Mouse (Mus musculus) MEL (cell line): ENCODE data around the gene Adamtsl1. TPM values are rescaled to one million over a fixed set of nuclear protein-coding genes. Genes with fewer than 3 reads are reported as not detected.

Source experiments
- DNase-seq: peaks from one replicate; pipeline ENCODE4 v3.0.0; 2011; ENCODE audit warnings: low read depth, low spot score
- H3K27ac ChIP-seq: 2 replicates; pipeline ENCODE4 v1.5.1; 2012; ENCODE audit warnings: low read depth, mild to moderate bottlenecking, control low read depth, low read length, moderate library complexity; ENCODE audit not compliant: control insufficient read depth
- H3K27me3 ChIP-seq, 2 experiments: fragments of 150-350 bp in 1 of 2; sonication (generic) in 1 of 2; 2 replicates each; pipeline ENCODE4 v1.6.1; 2012; ENCODE audit warnings: low read length in 2 of 2, mild to moderate bottlenecking in 2 of 2, improper control_type of control experiment in 1 of 2, moderate library complexity in 1 of 2; ENCODE audit not compliant: insufficient read depth in 2 of 2, control insufficient read depth in 1 of 2
- H3K36me3 ChIP-seq, 2 experiments: 2 replicates each; pipeline ENCODE4 v1.6.1; 2012 to 2014; ENCODE audit warnings: low read length in 2 of 2, improper control_type of control experiment in 1 of 2, inconsistent platforms in 1 of 2, mild to moderate bottlenecking in 1 of 2; ENCODE audit not compliant: insufficient read depth in 2 of 2, control insufficient read depth in 1 of 2
- H3K4me1 ChIP-seq, 2 experiments: fragments of 150-350 bp in 1 of 2; sonication (generic) in 1 of 2; 2 replicates each; pipeline ENCODE4 v1.6.1; 2012; ENCODE audit warnings: low read length in 2 of 2, improper control_type of control experiment in 1 of 2, mild to moderate bottlenecking in 1 of 2; ENCODE audit not compliant: insufficient read depth in 2 of 2, control insufficient read depth in 1 of 2
- H3K4me3 ChIP-seq, 2 experiments: fragments of 150-350 bp in 1 of 2; sonication (generic) in 1 of 2; 2 replicates each; pipeline ENCODE4 v1.5.1; 2012; ENCODE audit warnings: low read depth in 2 of 2, low read length in 2 of 2, mild to moderate bottlenecking in 2 of 2, moderate library complexity in 2 of 2, control low read depth in 1 of 2, improper control_type of control experiment in 1 of 2; ENCODE audit not compliant: control insufficient read depth in 1 of 2, insufficient read depth in 1 of 2
- H3K79me2 ChIP-seq: 2 replicates; pipeline ENCODE4 v1.6.1; 2012; ENCODE audit warnings: mild to moderate bottlenecking, low read length, moderate library complexity; ENCODE audit not compliant: control insufficient read depth, poor library complexity, insufficient read depth
- H3K9ac ChIP-seq: 2 replicates; pipeline ENCODE4 v1.6.1; 2012; ENCODE audit warnings: low read depth, mild to moderate bottlenecking, control low read depth, low read length, moderate library complexity; ENCODE audit not compliant: control insufficient read depth, poor library complexity, severe bottlenecking
- H3K9me3 ChIP-seq: fragments of 150-350 bp; sonication (generic); replicated peaks from 2 replicates; pipeline ENCODE4 v1.6.1; 2012; ENCODE audit warnings: mild to moderate bottlenecking, low read length, improper control_type of control experiment, moderate library complexity; ENCODE audit not compliant: insufficient read depth
- BHLHE40 ChIP-seq: IDR thresholded peaks from 2 replicates; pipeline ENCODE4 v1.6.1; 2012; ENCODE audit warnings: low read depth, mild to moderate bottlenecking, inconsistent platforms, low read length, improper control_type of control experiment, borderline replicate concordance
- CHD1 ChIP-seq: IDR thresholded peaks from 2 replicates; pipeline ENCODE4 v1.6.1; 2012; ENCODE audit warnings: low read depth, mild to moderate bottlenecking, inconsistent platforms, low read length, improper control_type of control experiment
- CTCF ChIP-seq, 3 experiments: IDR thresholded peaks in 2 of 3; conservative IDR thresholded peaks in 1 of 3; 2 replicates each; pipeline ENCODE4 v1.5.1; 2011 to 2012; ENCODE audit warnings: low read length in 3 of 3, low read depth in 2 of 3, mild to moderate bottlenecking in 2 of 3, improper control_type of control experiment in 1 of 3, inconsistent platforms in 1 of 3, mixed read lengths in 1 of 3, moderate library complexity in 1 of 3; ENCODE audit not compliant: control insufficient read depth in 1 of 3, insufficient read depth in 1 of 3, poor library complexity in 1 of 3, severe bottlenecking in 1 of 3
- E2F4 ChIP-seq: IDR thresholded peaks from 2 replicates; pipeline ENCODE4 v1.6.1; 2011; ENCODE audit warnings: low read depth, low read length, improper control_type of control experiment, borderline replicate concordance
- ELF1 ChIP-seq: IDR thresholded peaks from 2 replicates; pipeline ENCODE4 v1.6.1; 2014; ENCODE audit warnings: low read depth, mild to moderate bottlenecking, inconsistent platforms, low read length, improper control_type of control experiment, moderate library complexity
- EP300 ChIP-seq, 2 experiments: IDR thresholded peaks; 2 replicates each; pipeline ENCODE4 v1.6.1; 2011; ENCODE audit warnings: improper control_type of control experiment in 2 of 2, low read length in 2 of 2, low read depth in 1 of 2, mild to moderate bottlenecking in 1 of 2
- ETS1 ChIP-seq: IDR thresholded peaks from 2 replicates; pipeline ENCODE4 v1.6.1; 2012; ENCODE audit warnings: low read depth, mild to moderate bottlenecking, inconsistent platforms, low read length, improper control_type of control experiment, moderate library complexity
- GATA1 ChIP-seq: IDR thresholded peaks from 2 replicates; pipeline ENCODE4 v1.6.1; 2011; ENCODE audit warnings: low read depth, low read length, improper control_type of control experiment
- HCFC1 ChIP-seq: IDR thresholded peaks from 2 replicates; pipeline ENCODE4 v1.6.1; 2012; ENCODE audit warnings: low read depth, mild to moderate bottlenecking, inconsistent platforms, low read length, improper control_type of control experiment, moderate library complexity
- JUND ChIP-seq: IDR thresholded peaks from 2 replicates; pipeline ENCODE4 v1.6.1; 2011; ENCODE audit warnings: low read depth, mild to moderate bottlenecking, improper control_type of control experiment, low read length
- KAT2A ChIP-seq: conservative IDR thresholded peaks from 2 replicates; pipeline ENCODE4 v1.6.1; 2012; ENCODE audit warnings: low read depth, low read length, improper control_type of control experiment, inconsistent platforms
- MAFK ChIP-seq: IDR thresholded peaks from 2 replicates; pipeline ENCODE4 v1.6.1; 2011; ENCODE audit warnings: low read depth, mild to moderate bottlenecking, low read length, improper control_type of control experiment, borderline replicate concordance
- MAX ChIP-seq: IDR thresholded peaks from 2 replicates; pipeline ENCODE4 v1.6.1; 2011; ENCODE audit warnings: low read length, improper control_type of control experiment
- MAZ ChIP-seq: IDR thresholded peaks from 2 replicates; pipeline ENCODE4 v1.6.1; 2012; ENCODE audit warnings: low read depth, mild to moderate bottlenecking, inconsistent platforms, low read length, improper control_type of control experiment
- MEF2A ChIP-seq: IDR thresholded peaks from 2 replicates; pipeline ENCODE4 v1.6.1; 2014; ENCODE audit warnings: low read depth, mild to moderate bottlenecking, inconsistent platforms, low read length, improper control_type of control experiment; ENCODE audit not compliant: poor library complexity, insufficient replicate concordance, severe bottlenecking; ENCODE audit errors: extremely low read depth
- MXI1 ChIP-seq: IDR thresholded peaks from 2 replicates; pipeline ENCODE4 v1.6.1; 2011; ENCODE audit warnings: mild to moderate bottlenecking, low read depth, low read length, improper control_type of control experiment
- MYB ChIP-seq: IDR thresholded peaks from 2 replicates; pipeline ENCODE4 v1.6.1; 2011; ENCODE audit warnings: mild to moderate bottlenecking, low read depth, low read length, improper control_type of control experiment
- NELFE ChIP-seq: IDR thresholded peaks from 2 replicates; pipeline ENCODE4 v1.6.1; 2011; ENCODE audit warnings: low read depth, low read length, improper control_type of control experiment
- NRF1 ChIP-seq: IDR thresholded peaks from 2 replicates; pipeline ENCODE4 v1.6.1; 2014; ENCODE audit warnings: low read depth, mild to moderate bottlenecking, inconsistent platforms, low read length, improper control_type of control experiment, moderate library complexity; ENCODE audit not compliant: poor library complexity, insufficient read depth, severe bottlenecking
- POLR2A ChIP-seq, 2 experiments: IDR thresholded peaks; 2 replicates each; pipeline ENCODE4 v1.6.1; 2011 to 2012; ENCODE audit warnings: low read length in 2 of 2, mild to moderate bottlenecking in 2 of 2, control low read depth in 1 of 2, improper control_type of control experiment in 1 of 2, low read depth in 1 of 2, moderate library complexity in 1 of 2; ENCODE audit not compliant: control insufficient read depth in 1 of 2, insufficient read depth in 1 of 2, poor library complexity in 1 of 2
- POLR2AphosphoS2 ChIP-seq: IDR thresholded peaks from 2 replicates; pipeline ENCODE4 v1.6.1; 2011; ENCODE audit warnings: low read length, improper control_type of control experiment
- RAD21 ChIP-seq: IDR thresholded peaks from 2 replicates; pipeline ENCODE4 v1.6.1; 2011; ENCODE audit warnings: mild to moderate bottlenecking, low read depth, low read length, improper control_type of control experiment
- SIN3A ChIP-seq: IDR thresholded peaks from 2 replicates; pipeline ENCODE4 v1.6.1; 2012; ENCODE audit warnings: low read length, improper control_type of control experiment, inconsistent platforms
- SMC3 ChIP-seq: IDR thresholded peaks from 2 replicates; pipeline ENCODE4 v1.6.1; 2011; ENCODE audit warnings: low read depth, low read length, improper control_type of control experiment
- TAL1 ChIP-seq: IDR thresholded peaks from 2 replicates; pipeline ENCODE4 v1.6.1; 2012; ENCODE audit warnings: mild to moderate bottlenecking, inconsistent platforms, low read length, moderate library complexity, mixed read lengths
- TBP ChIP-seq: IDR thresholded peaks from 2 replicates; pipeline ENCODE4 v1.8.0; 2011; ENCODE audit warnings: low read depth, low read length, improper control_type of control experiment
- TCF12 ChIP-seq: IDR thresholded peaks from 2 replicates; pipeline ENCODE4 v1.6.1; 2014; ENCODE audit warnings: low read depth, mild to moderate bottlenecking, inconsistent platforms, low read length, improper control_type of control experiment, moderate library complexity
- USF1 ChIP-seq: IDR thresholded peaks from 2 replicates; pipeline ENCODE4 v1.6.1; 2014; ENCODE audit warnings: low read depth, mild to moderate bottlenecking, inconsistent platforms, low read length, improper control_type of control experiment, moderate library complexity
- ZC3H11A ChIP-seq: IDR thresholded peaks from 2 replicates; pipeline ENCODE4 v1.6.1; 2012; ENCODE audit warnings: low read depth, mild to moderate bottlenecking, inconsistent platforms, low read length, improper control_type of control experiment
- ZKSCAN1 ChIP-seq: IDR thresholded peaks from 2 replicates; pipeline ENCODE4 v1.6.1; 2012; ENCODE audit warnings: low read depth, mild to moderate bottlenecking, inconsistent platforms, low read length, improper control_type of control experiment, moderate library complexity
- ZMIZ1 ChIP-seq: IDR thresholded peaks from 2 replicates; pipeline ENCODE4 v1.6.1; 2012; ENCODE audit warnings: low read depth, mild to moderate bottlenecking, inconsistent platforms, low read length, improper control_type of control experiment, moderate library complexity
- ZNF384 ChIP-seq: IDR thresholded peaks from 2 replicates; pipeline ENCODE4 v1.6.1; 2012; ENCODE audit warnings: low read depth, mild to moderate bottlenecking, inconsistent platforms, low read length, improper control_type of control experiment
- polyA plus RNA-seq, 2 experiments: library from polyadenylated mRNA; stranded (reverse) in 1 of 2; unstranded in 1 of 2; fragments of >175 nt in 1 of 2; fragments of >200 nt in 1 of 2; gene quantifications; 2 replicates each; pipeline versions ENCODE4 v1.2.1 to v1.2.4; 2012; ENCODE audit warnings: low replicate concordance in 2 of 2, low read depth in 1 of 2; ENCODE audit not compliant: insufficient read length in 2 of 2, insufficient read depth in 1 of 2, missing spikeins in 1 of 2
- total RNA-seq: library from RNA; depleted of rRNA; stranded (reverse); fragments of 300-350 nt; gene quantifications from 2 replicates; pipeline ENCODE4 v1.2.3, GENCODE M21; 2012

The Adamtsl1 gene
- total and polyA plus RNA-seq, 3 experiments, result not detected

DNA sequence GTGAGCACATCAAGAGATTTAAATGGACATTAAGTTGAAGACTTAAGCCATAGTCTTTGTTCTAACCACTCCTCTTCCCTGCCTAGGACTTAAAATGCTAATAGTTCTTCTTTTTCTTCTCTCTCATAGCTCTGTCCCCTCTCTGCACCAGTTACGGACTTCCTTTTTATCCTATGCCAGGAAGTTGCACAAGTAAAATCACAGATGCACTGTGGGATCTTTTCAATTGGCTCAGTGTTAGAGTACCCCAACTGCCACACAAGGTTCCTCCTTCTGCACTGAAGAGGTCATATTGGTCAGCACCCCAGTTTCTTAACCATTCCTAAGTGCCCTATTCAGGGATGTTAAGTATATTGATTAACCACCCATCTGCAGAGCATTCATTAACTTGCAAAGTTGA lies 15.9 kb downstream of the Adamtsl1 start:
- Histone ChIP-seq H3K9ac (no peak overlapping the region), H3K9me3 (no peaks in the 10 kb centered on the region), H3K27me3 (no peaks in the 10 kb centered on the region), H3K4me3 (no peak overlapping the region), H3K79me2 (no peaks in the 10 kb centered on the region), H3K27ac (no peak overlapping the region), H3K36me3 (no peaks in the 10 kb centered on the region), H3K4me1 (no peaks in the 10 kb centered on the region)
- no peak for TF ChIP-seq MAFK
- no peak for TF ChIP-seq ZMIZ1
- no peak for TF ChIP-seq POLR2AphosphoS2
- TF ChIP-seq ELF1, result no peak
- no peak for TF ChIP-seq RAD21
- TF ChIP-seq MAX, result no peak
- TF ChIP-seq ETS1, result no peak
- no peak for TF ChIP-seq ZKSCAN1
- no peak for TF ChIP-seq TCF12
- TF ChIP-seq NELFE, result no peak
- DNase-seq, result no peak

DNA sequence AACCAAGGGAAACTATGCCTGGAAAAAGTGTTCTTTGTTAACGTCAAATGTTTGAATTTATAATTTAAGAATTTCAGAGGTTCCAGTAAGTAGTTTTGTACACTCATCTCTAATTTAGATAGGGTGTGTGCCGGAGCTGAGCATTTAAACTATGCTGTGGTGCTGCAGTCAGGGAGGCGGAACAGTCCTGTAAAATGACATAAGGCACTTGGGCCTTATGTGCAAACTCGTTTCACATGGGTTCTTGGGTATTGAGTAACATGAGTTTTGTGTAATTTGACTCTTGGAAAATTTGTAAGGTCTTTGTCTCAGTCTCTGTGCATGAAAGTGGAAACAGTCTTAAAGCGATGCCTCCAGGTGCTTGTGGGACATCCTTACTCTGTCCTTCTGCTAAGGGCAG lies 25.7 kb downstream of the Adamtsl1 start:
- H3K4me3 ChIP-seq, result no peak overlapping the region

DNA sequence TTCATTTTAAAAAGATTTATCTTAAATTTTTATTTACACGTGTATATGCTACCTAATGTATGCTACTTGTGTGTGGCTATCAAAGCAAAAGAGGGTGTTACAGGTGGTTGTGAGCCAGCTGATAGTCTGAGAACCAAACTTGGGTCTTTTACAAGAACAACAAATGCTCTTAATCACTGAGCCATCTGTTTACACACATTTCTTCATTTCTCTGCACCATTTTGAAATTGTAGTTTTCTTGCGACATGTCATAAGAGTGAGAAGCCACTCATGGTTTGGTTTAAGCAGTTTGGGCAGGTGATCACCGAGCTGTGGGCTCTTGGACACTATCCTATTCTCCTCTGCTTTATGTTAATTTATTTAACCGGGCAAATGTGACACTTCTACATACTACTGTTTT lies 29.2 kb downstream of the Adamtsl1 start:
- no peaks in the 10 kb centered on the region for H3K4me1 ChIP-seq
- no peak overlapping the region for H3K27ac ChIP-seq
- H3K36me3 ChIP-seq, result no peaks in the 10 kb centered on the region
- H3K4me3 ChIP-seq, result no peak overlapping the region
- no peaks in the 10 kb centered on the region for H3K79me2 ChIP-seq
- no peak for DNase-seq
- H3K9ac ChIP-seq, result no peak overlapping the region
- no peaks in the 10 kb centered on the region for H3K27me3 ChIP-seq
- no peaks in the 10 kb centered on the region for H3K9me3 ChIP-seq
- TF ChIP-seq GATA1 (no peak), MAZ (no peak), KAT2A (no peak), JUND (no peak), ZMIZ1 (no peak), MYB (no peak), CHD1 (no peak), TAL1 (no peak), ZNF384 (no peak), MEF2A (no peak), POLR2A (IDR thresholded peaks at IDR 0.05; ENCODE audit: control insufficient read depth in 1 of 2, insufficient read depth in 1 of 2, low read depth in 1 of 2, low read length in 2 of 2, poor library complexity in 1 of 2) (no peak), MXI1 (no peak), NELFE (no peak), ZC3H11A (no peak), HCFC1 (no peak)

More for the DNA sequence above, 25.7 kb downstream of the Adamtsl1 start:
- Histone ChIP-seq H3K79me2 (no peaks in the 10 kb centered on the region), H3K36me3 (no peaks in the 10 kb centered on the region), H3K27ac (no peak overlapping the region), H3K9ac (no peak overlapping the region), H3K4me1 (no peaks in the 10 kb centered on the region), H3K9me3 (no peaks in the 10 kb centered on the region), H3K27me3 (no peaks in the 10 kb centered on the region)
- TF ChIP-seq CTCF (IDR thresholded peaks at IDR 0.05 in 2 of 3, conservative IDR thresholded peaks at IDR 0.05 in 1 of 3; ENCODE audit: control insufficient read depth in 1 of 3, insufficient read depth in 1 of 3, low read depth in 2 of 3, low read length in 3 of 3, poor library complexity in 1 of 3, severe bottlenecking in 1 of 3) (no peak), NELFE (no peak), NRF1 (no peak), BHLHE40 (no peak), MYB (no peak), POLR2A (IDR thresholded peaks at IDR 0.05; ENCODE audit: control insufficient read depth in 1 of 2, insufficient read depth in 1 of 2, low read depth in 1 of 2, low read length in 2 of 2, poor library complexity in 1 of 2) (no peak), CHD1 (no peak), USF1 (no peak), POLR2AphosphoS2 (no peak), ELF1 (no peak), E2F4 (no peak), SMC3 (no peak), TBP (no peak), SIN3A (no peak), EP300 (IDR thresholded peaks at IDR 0.05; ENCODE audit: low read depth in 1 of 2, low read length in 2 of 2) (no peak)
- no peak for DNase-seq
